Mouse (Mus musculus): ENCODE data around the gene Snapc4.
A peak's percentile ranks its signal among the peaks of the same experiment; 100 is the strongest.

Gene Snapc4

DNA sequence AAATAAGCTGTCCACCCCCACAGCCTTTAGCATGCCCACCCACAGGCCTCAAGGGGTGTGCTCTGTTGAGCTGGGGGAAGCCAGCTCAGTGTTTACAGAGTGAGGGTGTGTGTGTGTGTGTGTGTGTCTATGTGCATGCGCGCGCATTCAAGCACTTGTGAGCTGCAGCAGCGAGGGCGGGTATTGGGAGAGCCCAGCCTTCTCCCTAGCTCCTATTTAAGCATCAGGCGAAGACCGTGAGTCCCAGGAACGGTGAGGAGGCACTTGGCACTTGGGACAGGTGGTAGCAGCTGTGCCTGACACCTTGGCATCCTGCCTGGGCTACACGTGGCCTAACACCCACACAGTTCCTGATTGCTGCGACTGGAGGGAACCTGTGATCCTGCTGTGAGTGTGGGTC, 38.4 kb downstream of the Snapc4 start:
- peak; percentile 71 to 81 for DNase-seq (ENCODE audit: low spot score in 2 of 2)

DNA sequence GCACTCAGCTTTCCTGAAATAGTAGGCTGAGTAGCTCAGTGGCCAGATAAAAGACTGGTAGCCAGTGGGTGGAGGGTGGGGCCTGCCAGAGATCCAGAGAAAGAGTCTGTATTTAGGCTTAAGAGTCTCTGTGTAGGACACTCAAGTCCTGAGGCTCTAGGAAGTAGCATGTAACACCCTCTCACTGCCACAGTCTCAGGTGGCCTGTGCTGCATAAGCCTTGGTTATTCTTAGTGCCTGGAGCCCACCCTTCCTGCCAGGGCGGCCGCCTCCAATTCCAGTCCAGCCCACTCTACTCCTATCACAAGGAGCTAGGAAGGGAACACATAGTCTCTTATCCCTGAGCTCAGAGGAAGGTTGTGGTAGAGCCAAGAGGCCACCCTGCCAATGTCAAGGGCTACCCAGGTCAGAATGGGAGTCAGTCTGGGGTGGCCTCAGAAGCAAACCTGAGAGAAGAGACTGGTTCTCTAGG, 38.9 kb downstream of the Snapc4 start:
- DNase-seq (ENCODE audit: low spot score in 2 of 2), result peak in 1 of 2 experiments; percentile 29

DNA sequence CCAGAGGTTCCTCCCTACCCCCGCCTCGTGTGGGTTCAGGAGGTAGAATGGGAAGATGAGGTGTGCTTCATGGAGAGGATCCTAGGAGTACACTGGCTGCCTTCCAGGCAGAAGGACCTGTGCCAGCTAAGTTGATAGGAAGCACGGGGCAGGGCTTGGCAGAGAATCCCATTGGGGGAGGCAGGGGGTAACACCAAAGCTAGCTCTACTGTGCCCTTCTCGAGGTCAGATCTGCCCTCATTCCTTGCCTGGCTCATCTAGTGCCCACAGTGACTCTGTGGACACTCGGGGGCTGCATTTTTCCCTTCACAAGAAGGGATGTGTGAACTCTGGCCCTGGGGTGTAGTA, 41.3 kb downstream of the Snapc4 start:
- DNase-seq (ENCODE audit: low spot score in 2 of 2), result peak in 1 of 2 experiments; percentile 43

DNA sequence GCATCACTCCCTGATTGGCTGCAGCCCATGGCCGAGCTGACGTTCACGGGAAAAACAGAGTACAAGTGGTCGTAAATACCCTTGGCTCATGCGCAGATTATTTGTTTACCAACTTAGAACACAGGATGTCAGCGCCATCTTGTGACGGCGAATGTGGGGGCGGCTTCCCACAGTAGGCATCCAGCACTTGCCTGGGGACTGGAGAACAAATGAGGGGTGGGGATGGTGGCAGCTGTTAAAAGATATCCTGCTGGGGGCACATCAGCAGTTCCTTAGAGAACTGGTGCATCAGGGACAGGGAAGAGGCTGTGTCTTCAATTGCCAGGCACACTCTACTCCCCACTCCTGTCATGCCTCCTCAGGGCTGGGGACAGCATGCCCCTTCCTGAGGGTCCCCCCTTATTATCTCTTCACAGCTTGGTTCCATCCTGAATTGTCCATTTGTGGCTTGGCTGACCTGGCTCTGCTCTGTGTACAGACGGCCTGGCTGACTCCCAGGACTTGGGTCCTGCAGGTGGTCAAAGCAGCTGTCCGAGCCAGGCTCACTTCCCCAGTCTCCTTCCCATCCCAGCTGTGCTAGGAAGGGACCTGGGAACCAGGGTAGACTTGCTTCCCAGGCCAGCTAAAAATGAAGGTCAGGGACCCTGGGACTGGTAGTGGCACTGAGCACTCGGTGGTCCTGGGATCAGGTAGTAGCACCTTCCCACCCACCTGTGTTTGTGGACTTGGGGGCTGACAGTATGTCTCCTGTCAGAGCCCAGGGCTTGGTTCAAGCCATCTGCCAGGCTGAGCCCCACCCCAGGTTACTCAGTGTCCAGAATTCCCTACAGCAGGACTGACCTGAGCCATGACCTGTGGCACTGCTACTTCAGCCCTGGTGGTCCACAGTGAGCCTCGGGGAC, 41.9 kb downstream of the Snapc4 start:
- no peak for DNase-seq (ENCODE audit: low spot score in 2 of 2)

DNA sequence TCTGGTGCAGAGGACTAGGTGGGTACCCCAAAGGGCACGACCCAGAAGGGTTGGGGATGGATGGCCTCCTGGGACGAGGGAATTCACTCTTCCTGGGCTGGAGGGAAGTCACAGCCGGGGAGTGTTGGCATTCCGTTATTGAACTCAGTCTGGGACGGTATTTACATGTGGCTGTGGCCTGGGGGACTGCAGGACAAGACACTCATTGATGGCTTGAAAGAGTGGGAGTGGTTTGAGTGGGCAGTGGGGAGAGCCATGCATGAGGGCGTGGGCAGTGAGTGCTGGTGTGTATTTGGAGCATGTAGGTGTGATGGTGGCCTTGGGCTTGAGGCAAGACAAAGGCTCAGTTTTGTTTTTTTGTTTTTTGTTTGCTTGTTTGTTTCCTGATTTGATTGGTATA, 49.8 kb downstream of the Snapc4 start:
- no peak for DNase-seq (ENCODE audit: low spot score in 2 of 2)

DNA sequence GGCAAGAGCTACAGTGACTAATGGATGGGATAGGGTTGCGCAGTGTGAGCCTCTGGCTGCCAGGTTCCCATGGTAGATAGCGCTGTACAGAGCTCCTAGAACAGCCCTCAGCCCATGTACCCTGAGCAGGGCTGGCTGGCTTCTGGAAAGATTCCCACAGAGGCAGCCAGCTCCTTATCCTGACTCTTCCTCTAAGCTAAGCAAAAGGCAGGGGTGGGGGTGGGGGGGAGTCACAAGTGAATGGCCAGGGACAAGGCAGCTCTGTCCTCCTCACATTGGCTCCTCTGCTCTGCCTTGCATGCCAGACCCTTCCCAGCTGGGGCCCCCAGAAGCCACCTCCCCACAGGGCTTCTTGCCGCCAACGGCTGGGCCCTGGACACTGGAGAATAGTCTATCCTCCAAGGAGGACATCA, 50.4 kb downstream of the Snapc4 start:
- DNase-seq (ENCODE audit: low spot score in 2 of 2), result peak in 1 of 2 experiments; percentile 64

DNA sequence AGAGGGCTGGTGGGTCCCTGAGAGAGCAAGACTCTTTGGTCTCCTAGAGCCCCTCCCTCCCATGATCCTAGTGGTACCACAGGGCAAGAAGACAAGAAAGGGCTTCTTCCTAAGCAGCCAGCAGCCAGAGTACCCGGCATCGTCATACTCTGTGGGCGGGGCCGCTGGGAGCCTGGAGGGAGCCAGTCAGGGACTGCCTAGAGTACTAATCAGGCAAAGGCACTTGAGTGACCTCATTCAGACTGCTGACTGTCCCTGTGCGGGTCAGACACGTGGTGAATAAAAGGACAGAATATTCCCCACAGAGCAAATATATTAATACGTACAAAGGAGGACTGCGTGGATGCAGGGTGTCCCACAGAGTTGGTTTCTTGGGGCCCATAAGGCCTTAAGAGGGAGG, 51.1 kb downstream of the Snapc4 start:
- DNase-seq (ENCODE audit: low spot score in 2 of 2), result peak in 1 of 2 experiments; percentile 70

DNA sequence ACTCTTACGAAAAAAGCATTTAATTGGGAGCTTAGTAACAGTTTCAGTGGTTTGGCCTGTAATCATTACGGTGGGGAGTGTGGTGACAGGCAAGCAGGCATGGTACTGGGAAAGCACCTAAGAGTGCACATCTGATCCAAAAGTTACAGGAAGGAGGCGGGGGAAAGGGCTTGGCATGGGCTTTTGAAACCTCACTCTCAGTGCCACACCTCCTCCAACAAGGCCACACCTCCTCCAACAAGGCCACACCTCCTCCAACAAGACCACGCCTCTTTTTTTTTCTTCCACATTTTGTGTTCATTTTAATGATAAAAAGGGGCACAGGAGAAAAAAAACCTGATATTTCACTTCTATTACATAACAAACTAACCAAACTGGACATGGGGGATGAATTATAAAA, 52.6 kb downstream of the Snapc4 start:
- DNase-seq (ENCODE audit: low spot score in 2 of 2), result no peak

DNA sequence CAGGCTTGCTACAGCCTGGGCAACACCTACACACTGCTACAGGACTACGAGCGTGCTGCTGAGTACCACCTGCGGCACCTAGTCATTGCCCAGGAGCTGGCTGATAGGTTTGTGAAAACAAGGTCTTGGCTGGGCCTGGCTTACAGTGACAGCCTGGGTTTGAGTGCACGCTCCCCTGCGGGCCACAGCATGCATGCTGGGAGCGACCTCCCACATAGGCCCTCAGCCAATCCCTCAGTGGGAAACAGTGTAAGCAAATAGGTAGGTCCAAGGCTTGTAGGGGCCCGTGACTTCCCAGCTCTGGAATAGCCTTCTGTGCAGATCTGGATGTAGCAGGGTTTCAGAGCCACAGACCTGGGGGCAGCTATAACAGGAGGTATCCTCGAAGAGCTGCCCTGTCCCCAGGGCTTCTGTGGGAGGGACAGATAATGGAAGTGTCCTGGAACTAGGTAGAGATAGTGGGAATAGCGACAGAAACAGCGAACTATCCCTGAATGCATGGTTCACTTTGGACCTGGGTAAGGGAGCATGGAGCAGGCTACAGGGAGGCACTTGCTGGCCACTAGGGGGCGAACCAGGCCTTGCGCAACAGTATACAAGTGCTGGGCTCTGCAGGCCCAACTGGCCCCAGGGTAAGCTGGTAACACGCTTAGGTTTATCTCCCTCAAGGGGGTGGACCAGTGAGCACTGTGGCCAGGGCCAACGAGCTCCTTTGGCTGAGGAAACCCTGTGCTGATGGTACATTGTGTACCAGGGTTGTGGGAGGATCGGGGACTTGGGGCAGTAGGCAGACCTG, 54.9 kb downstream of the Snapc4 start:
- peak in 1 of 2 experiments; percentile 61 for DNase-seq (ENCODE audit: low spot score in 2 of 2)

DNA sequence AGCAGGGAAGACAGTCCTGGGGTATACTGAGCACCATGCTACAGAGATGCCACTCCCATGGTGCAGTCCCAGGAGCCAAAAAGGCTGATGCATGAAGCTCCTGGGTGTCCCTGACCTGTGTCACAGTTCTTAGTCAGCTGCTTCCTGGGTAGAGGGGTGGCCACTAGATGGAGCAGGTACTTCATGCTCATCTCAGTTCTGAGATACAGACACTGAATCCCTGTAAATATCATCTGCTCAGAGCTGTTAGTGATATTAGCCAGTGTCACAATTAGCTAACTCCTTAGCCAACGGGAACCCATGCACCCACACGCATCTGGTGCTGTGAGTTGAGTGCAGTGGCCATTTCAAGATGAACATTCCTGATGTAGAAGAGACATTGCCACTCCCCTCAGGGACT, 55.5 kb downstream of the Snapc4 start:
- peak in 1 of 2 experiments; percentile 51 for DNase-seq (ENCODE audit: low spot score in 2 of 2)

DNA sequence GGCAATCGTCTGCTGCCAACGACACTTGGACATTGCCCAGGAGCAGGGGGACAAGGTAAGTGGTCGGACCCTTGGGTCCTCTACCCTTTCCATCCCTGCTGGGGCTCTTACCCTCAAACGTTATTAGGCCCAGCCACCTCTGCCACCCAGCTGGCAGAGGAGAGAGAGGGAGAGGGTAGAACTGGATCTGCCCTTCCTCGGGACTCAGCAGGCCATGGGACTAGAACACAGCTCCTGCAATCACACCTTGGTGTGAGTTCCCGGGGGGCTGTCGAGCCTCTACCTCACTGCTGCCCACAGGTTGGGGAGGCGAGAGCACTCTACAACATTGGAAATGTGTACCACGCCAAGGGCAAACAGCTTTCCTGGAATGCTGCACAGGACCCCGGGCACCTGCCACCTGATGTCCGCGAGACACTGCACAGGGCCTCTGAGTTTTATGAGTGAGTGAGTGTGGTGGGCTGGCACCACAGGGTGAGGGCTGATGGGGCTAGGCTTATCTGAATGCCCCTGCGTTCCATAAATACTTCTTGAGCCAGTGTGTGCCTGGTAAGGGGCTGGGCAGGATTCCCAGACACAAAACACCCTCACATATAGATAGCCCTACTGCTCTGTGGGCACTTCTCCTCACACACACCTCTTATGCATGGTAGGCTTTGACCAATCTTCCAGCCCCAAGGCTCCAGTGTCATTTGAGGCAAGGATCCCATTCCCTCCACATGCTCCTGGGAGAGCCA, 56.7 kb downstream of the Snapc4 start:
- DNase-seq (ENCODE audit: low spot score in 2 of 2), result no peak

DNA sequence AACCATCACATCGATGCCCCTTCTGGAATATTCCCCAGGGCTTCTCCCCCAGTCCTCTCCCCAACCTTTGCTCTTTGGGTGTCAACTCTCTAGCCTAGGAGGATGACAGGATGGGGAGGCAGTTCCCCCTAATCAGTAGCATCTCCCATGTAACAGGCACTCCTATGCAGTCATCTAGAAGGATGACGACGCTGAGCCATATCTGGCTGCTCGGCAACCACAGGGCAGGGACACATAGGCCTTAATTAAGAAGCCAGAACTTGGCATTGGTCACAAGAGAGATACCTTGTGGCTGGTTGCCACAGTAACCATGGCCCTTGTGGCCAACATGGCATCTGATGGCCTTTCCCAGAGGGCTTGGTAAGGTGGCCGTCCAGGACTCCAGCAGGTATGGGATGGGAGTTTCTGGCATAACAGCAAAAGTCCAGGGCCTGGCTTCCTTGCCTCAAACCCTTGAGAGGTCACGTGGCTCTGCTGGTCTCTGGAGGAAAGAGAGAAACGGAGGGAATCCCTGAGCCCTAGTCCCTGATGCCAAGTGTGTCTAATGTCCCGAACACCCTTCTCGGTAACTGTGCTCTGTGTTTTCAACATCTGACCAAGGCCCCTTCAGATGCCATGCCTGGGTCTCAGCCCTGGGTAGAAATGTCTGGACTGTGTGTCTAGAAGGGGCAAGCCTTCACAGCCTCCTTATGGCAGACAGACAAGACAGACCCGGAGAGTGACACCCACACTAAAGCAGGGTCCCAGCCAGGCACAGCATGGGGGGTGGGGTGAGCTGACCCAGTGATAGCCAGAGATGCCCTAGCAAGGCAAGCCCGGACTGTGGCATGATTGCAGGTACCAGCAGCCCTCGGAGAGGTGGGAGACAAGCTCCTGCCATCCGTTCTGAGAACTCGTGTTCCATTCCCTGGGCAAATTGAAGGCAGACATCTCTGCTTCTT, 59.9 kb downstream of the Snapc4 start:
- DNase-seq (ENCODE audit: low spot score in 2 of 2), result no peak

DNA sequence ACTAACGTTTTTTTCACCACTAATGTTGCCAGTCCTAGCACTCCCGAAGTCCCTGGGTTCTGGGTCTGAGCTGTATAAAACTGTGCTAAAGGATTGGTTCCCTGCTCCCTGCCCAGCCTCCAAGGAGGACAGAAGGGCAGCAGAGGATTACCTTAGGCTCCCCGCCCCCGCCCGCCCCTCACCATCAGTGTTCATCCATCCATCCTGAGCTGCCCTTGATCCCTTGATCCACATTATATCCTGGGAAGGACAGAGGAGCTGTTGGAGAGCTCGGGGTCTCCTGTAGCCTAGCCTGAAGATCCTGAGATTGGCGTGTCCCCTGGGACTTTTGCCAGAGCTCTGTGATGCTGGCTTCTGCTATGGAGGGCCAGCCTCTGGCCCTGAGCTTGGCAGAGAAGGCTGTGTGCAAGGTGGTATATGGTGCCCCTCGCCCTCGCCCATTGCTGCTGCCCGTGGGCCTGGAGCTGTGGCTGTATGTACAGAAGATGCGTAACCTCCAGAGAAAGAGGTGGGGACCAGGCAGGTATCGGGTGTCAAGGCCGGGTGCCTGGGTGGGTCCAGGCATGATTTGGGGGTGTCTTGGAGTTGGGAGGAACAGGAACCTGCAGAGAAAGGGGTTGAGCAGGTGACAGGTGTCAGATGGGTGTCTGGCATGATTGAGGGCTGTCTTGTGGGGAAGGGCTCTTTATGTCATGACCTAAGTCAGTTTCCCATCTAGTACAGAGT, 60.8 kb downstream of the Snapc4 start:
- DNase-seq (ENCODE audit: low spot score in 2 of 2), result no peak

DNA sequence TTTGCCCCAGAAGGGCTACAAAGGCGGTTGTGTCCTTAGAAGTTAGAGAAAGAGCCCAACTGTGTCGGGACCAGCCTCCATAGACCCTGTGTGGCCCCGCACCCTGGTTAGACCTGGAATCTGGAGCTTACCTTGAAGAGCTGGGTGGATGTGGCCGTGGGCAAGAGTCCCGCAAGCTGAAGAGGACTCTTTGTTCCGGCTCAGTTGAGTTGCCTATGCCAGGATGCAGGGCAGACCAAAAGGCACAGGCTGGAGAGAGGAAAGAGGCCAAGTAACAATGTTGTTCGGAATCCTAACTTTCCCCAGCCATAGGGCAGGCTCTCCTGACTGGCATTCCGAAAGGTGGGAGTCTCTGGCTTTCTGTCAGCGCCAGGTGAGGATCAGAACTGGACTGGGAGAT, 61.3 kb downstream of the Snapc4 start:
- DNase-seq (ENCODE audit: low spot score in 2 of 2), result no peak

DNA sequence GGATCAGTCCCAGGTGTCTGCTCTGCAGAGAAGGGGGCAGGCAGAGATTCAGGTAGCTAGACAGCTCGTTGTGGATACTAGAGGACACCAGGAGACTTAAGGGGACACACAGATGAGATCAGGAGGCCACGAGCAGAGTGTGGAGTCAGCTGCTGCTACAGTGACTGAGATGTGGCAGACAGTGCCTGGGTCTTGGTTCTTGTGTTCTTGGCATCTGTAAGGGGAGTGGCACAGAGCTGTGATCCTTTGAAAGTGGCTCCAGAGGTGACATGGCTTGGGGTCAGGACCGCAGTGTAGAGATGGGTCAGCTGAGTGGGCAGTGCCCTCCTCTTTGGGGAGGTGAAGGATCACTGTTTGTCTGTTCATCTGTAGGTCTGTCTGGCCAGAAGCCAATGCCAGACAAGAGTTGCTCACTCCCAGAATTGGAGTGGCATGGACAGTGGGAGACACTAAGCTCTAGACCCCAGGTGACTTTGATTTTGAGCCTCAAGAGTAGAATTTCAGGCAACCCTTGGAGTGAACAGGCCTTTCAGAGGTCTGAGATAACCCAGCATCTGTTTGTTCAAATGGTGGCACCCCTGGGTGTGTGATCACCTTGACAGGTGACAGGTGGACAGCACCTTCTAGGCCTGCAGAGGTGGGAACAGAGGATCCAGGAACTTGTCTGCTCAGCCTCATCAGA, 62.3 kb downstream of the Snapc4 start:
- peak in 1 of 2 experiments; percentile 39 for DNase-seq (ENCODE audit: low spot score in 2 of 2)

DNA sequence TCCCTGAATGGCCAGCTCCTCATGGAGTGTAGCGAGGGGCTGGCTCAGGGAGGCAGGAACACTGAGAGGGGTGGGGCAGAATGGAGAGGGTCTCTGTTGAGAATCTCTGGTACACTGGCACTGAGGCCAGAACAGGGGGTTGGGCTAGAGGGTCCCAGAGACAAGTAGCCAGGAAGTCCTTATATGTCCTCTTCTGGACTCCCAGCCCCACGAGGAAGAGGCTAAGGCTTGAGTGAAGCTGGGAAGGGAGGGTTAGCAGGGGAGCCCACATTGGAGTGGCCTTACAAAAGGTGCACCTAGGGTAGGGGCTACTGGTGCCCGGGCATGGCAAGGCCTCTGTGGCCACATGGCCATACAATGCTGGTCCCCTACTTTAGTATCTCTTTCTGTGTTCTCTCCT, 63.1 kb downstream of the Snapc4 start:
- DNase-seq (ENCODE audit: low spot score in 2 of 2), result no peak

DNA sequence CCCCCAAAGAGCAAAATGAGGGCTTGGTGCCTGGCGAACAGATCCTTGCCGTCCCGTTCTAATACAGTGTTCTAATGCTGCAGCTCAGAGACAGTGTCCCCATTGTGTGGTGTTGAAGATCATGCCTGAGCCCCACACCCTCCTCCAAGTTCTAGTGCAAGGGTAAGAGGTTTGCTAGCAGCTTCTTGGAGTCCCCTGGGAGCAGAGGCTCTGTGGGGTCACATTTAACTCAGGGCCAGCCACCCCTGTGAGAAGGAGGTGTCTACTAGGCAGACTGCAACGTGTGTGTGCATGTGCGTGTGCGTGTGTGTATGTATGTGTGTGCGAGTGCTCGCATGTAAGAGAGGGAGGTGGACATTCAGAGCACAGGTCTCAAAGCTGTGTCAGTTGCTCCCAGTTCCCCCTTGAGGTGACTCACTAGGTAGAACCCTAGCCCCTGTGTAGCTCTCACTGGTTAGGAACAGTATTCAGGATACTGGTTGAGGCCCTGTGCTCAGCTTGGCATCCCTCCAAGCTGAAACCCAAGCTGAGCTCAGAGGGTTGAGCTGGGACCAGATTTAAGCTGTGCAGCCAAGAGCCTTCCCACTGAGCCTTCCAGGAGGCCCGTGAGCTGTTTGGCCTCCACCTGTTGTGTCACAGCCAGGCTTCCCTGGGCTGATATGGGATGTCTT, 63.7 kb downstream of the Snapc4 start:
- DNase-seq (ENCODE audit: low spot score in 2 of 2), result no peak

DNA sequence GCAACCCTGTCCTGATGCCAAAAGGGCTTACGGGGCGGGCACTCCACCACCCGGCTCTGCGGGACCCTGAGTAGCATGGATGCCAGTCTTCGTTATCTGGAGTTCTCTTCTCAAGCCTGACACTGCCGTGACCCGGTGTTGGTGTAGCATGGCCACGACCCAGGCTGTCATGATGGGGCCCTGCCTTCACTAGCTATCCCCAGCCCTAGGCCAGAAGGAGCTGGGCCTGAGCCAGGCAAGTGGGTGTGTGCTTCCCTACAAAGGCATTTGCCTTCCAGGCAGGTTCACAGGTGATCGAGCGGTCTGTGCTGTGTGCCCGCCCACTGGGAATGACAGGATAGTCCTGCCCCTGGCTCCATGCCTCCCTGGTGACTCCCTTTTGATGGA, 64.5 kb downstream of the Snapc4 start:
- DNase-seq (ENCODE audit: low spot score in 2 of 2), result peak in 1 of 2 experiments; percentile 62
